Mouse (Mus musculus): ENCODE results near the gene Ripor3. TPM values are rescaled to one million over a fixed set of nuclear protein-coding genes. Genes with fewer than 3 reads are reported as not detected.

The Ripor3 gene
- total RNA-seq (2023) = under 1 TPM in 1 of 2 experiments, not detected in 1; 0.72 TPM

DNA sequence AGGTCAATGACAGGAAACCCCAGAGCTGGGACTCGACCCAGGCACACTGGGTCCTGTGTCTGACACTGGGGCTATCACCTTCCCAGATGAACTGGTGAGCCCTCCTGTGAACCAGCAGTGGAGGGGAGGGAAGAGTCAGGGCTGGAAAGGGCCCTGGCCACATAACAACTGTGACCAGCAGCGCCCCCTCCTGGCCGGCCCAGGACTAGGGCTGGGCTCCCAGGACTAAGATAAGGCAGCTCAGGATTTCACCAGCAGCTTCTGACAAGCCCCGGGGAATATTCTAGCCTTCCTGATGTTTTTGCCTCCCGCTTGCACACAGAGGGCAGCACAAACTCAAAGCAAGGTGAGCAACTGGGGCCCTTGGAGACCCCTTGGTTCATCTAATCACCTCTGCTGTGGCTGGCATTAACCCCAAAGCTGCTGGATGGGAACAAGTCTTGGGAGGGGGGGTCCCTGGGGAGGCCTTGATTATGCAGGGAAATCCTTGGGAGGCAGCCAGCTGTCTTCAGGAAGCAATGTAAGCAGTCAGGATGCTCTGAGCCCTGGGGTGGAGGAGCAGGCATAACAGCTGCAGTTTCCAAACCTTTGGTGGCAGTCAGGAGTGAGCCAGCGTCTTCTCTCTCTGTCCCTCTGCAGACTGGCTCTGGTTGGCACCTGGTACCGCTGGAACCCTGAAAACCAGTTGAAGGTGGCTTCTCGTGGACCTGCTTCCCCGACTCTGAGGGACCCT is at the start of gene Ripor3:
TSS of gene Ripor3 (minus strand) at position 683 of the 733 bp plus-strand sequence.

GRCm38 (mm10) chr2:167931985-167932726 is 78.3 kb downstream of the Ripor3 start, which contains the start of gene Ptpn1:
Gene Ptpn1 (plus strand): TSS chr2:167932057.

Other genes starting within 250 kb of the Ripor3 start
- gene Ptpn1, start 78.6 kb downstream of the Ripor3 start, total RNA-seq (2023) = 100 to 1,000 TPM; 138 to 161 TPM
- gene Pard6b, start 70.4 kb upstream of the Ripor3 start, total RNA-seq (2023) = not detected
- 10 to 100 TPM; 53.3 to 56.5 TPM for gene Adnp, start 196.5 kb upstream of the Ripor3 start, total RNA-seq (2023)
- 1 to 10 TPM; 2.8 to 4.4 TPM for gene Gm20716, start 219.7 kb upstream of the Ripor3 start, total RNA-seq (2023)
- gene Dpm1, start 220.0 kb upstream of the Ripor3 start, total RNA-seq (2023) = 10 to 100 TPM; 71.6 to 74.5 TPM
- gene Mocs3, start 220.0 kb upstream of the Ripor3 start, total RNA-seq (2023) = 1 to 10 TPM; 4.8 to 6.1 TPM